Mouse (Mus musculus) activated CD4-positive, CD25-positive, alpha-beta regulatory T cell, adult 9 weeks (primary cell): ENCODE data around the gene Sar1a. TPM values are rescaled to one million over a fixed set of nuclear protein-coding genes. Genes with fewer than 3 reads are reported as not detected.

ENCODE experiments used
- polyA plus RNA-seq: library from polyadenylated mRNA; unstranded; fragments of 100-300 nt; shearing (Covaris generic); gene quantifications from one replicate; pipeline ENCODE4 v1.2.1, GENCODE M21; 2017

The Sar1a gene
- polyA plus RNA-seq: 159 TPM

DNA sequence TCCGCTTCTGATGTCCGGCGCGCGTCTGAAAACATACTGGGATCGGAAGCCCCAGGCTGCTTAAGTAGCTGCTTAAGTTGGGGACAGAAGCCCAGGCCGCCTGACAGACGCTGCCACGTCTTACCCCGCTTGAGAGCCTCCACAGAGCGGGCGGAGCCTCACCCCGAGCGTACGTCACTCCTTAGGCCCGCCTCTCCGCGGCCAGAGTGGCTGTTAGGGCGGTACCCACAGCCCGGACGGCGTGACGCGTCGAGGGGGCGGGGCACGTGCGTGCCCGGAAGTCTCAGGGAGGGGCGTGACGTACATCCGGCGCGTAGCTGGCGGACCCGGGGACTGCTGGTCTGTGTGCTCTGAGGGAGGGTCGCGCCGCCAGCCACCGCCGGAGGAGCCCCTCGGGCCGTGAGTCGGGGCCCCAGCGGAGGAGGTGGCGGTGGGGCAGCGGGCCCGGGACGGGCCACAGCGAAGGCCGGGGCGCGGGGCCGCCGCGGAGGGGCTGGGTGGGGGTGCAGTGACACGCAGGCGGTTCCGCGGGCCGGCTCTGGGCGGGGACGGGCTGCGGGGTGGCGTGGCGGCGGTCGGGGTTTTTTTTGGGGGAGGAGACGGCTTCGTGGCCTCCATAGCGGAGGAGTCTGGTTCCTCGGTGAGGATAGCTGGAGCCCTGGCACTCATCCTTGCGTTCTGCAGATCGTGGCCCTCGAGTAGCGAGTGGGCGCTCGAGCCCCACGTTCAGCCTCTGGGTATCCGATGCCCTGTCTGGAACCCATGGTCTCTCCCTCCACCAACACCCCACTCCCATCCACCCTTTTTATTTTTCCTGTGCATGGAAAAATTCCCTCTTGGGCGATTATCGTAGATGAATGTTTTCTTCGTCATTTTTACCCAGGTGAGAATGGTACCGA lies at the start of gene Sar1a:
TSS of gene Sar1a (plus strand) at position 285 of the 899 bp plus-strand sequence.

DNA sequence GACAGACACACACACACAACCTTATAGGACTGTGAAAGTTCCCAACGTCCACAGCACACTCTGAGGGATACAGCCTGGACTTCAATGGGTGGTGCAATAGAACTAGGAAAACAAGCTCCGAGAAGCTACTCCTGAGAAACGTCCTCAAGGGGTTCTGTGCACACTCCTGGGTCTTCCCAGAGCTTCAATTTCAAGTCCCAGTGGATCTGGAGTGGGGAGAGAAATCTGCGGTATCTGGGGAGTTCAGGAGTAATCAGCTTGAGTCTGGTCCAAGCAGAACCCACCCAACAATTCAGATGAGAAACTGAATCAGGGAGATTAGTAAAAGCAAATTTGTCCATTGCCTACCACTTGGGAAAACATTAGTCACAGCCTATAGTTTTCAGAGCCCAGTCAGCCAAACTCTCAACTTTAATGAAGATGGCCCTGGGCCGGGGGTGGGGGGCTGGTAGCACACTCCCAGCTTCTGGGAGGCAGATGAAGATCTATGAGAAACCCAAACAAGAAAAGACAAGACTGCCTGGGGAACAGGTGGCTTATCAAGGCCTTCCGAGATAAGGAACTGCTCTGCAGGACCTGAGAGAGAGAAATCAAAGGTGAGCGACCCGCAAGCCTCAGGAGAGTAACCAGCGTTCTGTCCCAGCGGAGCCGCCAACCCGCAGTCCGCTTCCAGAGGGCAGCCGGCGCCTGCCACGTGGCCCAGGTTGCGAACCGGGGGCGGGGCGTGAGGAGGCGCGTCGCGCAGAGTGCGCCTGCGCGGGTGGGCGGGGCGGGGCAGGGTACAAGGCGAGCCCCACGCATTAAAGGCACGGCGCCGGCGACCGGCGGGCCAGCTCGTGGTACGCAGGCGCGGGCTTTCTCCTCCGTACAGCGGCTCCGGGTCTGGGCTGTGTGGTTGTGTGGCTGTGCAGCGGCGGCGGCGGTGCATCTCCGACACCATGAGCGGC lies 32.0 kb upstream of the Sar1a start, which contains the start of gene Ppa1:
TSS of gene Ppa1 (plus strand) at position 763 of the 947 bp plus-strand sequence.

DNA sequence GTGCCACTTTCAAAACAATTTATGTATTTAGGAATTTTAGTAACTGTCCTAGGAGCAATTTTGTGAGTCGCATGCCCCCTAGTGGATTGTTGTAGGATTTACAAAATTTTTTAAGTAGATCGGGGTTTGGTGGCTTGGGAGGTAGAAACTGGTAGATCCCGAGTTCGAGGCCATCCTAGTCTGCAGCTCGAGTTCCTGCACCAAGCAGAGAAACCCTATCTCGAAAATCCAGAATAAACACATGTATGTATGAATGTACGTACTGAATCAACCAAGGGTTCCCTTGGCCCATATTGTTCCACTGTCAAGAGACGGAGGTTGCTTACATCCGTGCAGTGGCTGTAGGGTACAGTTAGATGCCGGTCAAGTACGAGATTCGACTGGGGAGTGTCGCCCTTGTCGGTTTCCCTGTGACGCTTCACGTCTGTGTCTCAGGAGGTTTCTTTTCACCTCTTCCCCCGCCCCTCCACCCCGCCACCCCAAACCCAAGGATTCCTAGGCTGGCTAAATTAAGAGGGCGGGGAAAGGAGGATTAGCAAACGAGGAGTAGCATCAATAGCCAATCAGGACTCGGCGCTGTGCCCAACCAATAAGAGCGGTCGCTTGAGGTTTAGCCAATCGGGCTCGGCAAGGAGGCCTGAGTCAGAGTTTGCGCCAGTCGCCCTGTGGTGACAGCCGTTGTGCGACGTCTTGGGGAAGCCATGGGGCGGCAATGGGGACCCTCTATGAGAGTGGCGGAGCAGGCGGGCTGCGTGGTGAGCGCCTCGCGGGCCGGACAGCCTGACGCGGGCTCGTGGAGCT lies 15.0 kb downstream of the Sar1a start, which contains the start of gene Tysnd1:
TSS of gene Tysnd1 (plus strand) at position 645 of the 801 bp plus-strand sequence.

DNA sequence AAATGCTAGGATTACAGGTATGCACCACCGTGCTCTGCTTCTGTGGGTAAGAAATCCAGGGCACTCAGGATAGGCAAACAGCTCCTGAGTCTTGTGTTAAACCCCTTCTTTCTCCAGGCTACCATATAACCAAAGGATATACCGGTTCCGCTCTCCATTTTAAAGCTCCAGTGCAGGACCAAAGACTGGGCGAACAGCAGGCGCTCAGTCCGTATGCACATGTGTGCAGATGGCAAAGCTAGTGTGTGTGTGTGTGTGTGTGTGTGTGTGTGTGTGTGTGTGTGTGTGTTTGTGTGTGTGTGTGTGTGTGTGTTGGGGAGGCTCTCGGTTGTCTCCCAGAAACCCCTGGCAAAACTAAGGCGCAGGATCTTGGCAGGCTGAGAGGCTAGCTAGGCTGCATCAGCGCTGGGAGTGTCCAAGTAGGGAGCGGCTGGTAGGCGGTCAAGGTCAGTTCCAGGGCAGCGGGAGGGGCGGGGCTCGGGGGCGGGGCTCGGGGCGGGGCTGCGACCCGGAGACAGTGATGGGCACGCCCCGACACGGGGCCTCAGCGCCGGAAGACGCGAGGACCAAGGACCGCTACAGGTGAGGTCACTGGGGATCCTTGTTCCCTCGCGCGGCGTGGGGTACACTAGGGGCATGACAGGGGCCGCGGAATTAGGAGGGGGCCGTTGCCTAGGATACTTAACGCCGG lies 34.8 kb downstream of the Sar1a start, which contains the start of gene Aifm2:
TSS of gene Aifm2 (plus strand) at position 493 of the 691 bp plus-strand sequence.

Other genes with a start within 250 kb of the Sar1a start
- gene Eif4ebp2, start 227.6 kb upstream of the Sar1a start, polyA plus RNA-seq: 8.6 TPM
- gene Lrrc20, start 204.5 kb upstream of the Sar1a start, polyA plus RNA-seq: 11.0 TPM
- not detected for gene Npffr1, start 84.8 kb upstream of the Sar1a start, polyA plus RNA-seq
- 91.5 TPM for gene Ppa1, start 31.7 kb upstream of the Sar1a start, polyA plus RNA-seq
- gene Tysnd1, start 15.2 kb downstream of the Sar1a start, polyA plus RNA-seq: 2.1 TPM
- gene Aifm2, start 35.0 kb downstream of the Sar1a start, polyA plus RNA-seq: 4.9 TPM
- gene H2afy2, start 103.8 kb downstream of the Sar1a start, polyA plus RNA-seq: not detected